Mouse (Mus musculus) liver, embryonic 16.5 days (tissue): ENCODE measurements at regions not wholly inside any gene's neighbourhood (a gene's known extent, or its start where the extent isn't known, plus 50 kb on each side); places are given as distances from the start of the nearest gene placed in this dataset.

Source experiments
- ATAC-seq: fragments of 200-750 bp; cut with Nextera tagmentation; 2 replicates; pipeline ENCODE4 v1.8.0; 2017; ENCODE audit warnings: low read depth, mild to moderate bottlenecking, moderate number of reproducible peaks, moderate library complexity
- H3K27ac ChIP-seq: fragments of 300-500 bp; sonication (generic); 2 replicates; pipeline ENCODE4 v1.5.1; 2014; ENCODE audit warnings: mild to moderate bottlenecking, low read length
- H3K27me3 ChIP-seq: fragments of 300-500 bp; sonication (generic); 2 replicates; pipeline ENCODE4 v1.6.1; 2014; ENCODE audit warnings: low read depth, low read length, mixed read lengths; ENCODE audit not compliant: control insufficient read depth, insufficient read depth
- H3K36me3 ChIP-seq: fragments of 300-500 bp; sonication (generic); 2 replicates; pipeline ENCODE4 v1.6.1; 2014; ENCODE audit warnings: mild to moderate bottlenecking; ENCODE audit not compliant: control insufficient read depth, insufficient read depth
- H3K4me1 ChIP-seq: fragments of 300-500 bp; sonication (generic); 2 replicates; pipeline ENCODE4 v1.6.1; 2014; ENCODE audit warnings: low read depth, low read length, mixed read lengths; ENCODE audit not compliant: control insufficient read depth
- H3K4me2 ChIP-seq: fragments of 300-500 bp; sonication (generic); 2 replicates; pipeline ENCODE4 v1.6.1; 2014; ENCODE audit warnings: low read depth, low read length, mixed read lengths
- H3K4me3 ChIP-seq: fragments of 300-500 bp; sonication (generic); 2 replicates; pipeline ENCODE4 v1.5.1; 2014; ENCODE audit warnings: low read depth, mild to moderate bottlenecking, low read length
- H3K9ac ChIP-seq: fragments of 300-500 bp; sonication (generic); 2 replicates; pipeline ENCODE4 v1.6.1; 2014; ENCODE audit warnings: low read depth, low read length
- H3K9me3 ChIP-seq: fragments of 300-500 bp; sonication (generic); replicated peaks from 2 replicates; pipeline ENCODE4 v1.6.1; 2016; ENCODE audit warnings: low read length; ENCODE audit not compliant: control insufficient read depth
- WGBS: fragments of 180-500 bp; shearing (Covaris S2); extraction: QIAGEN DNeasy Blood & Tissue Kit; methylation state at CpG from one replicate; pipeline ENCODE4 v1.1.7; 2014; ENCODE audit not compliant: insufficient replicate concordance; 5-methylcytosine and 5-hydroxymethylcytosine counted together

GRCm38 (mm10) chr15:94025996-94026696, 430.5 kb upstream of the Prickle1 start:
- no peaks in the 10 kb centered on the region for H3K4me1 ChIP-seq
- H3K36me3 ChIP-seq: no peaks in the 10 kb centered on the region
- H3K27me3 ChIP-seq: no peaks in the 10 kb centered on the region
- no peak overlapping the region for H3K4me2 ChIP-seq
- H3K4me3 ChIP-seq: no peak overlapping the region
- H3K9ac ChIP-seq: no peak overlapping the region
- H3K27ac ChIP-seq: no peak overlapping the region
- WGBS: 59% methylated on average over 16 of the region's 16 CpGs
- ATAC-seq: no peak
- H3K9me3 ChIP-seq: no peaks in the 10 kb centered on the region

- H3K4me3 ChIP-seq: no peak overlapping the region
- H3K9ac ChIP-seq: no peak overlapping the region
- H3K4me2 ChIP-seq: no peak overlapping the region
- ATAC-seq: peak; percentile 41; the same call in 1 of the 2 replicates
- no peaks in the 10 kb centered on the region for H3K4me1 ChIP-seq
- WGBS: 66% methylated on average over 20 of the region's 20 CpGs
- H3K27ac ChIP-seq: no peak overlapping the region
- no peaks in the 10 kb centered on the region for H3K27me3 ChIP-seq
- no peaks in the 10 kb centered on the region for H3K36me3 ChIP-seq
- no peaks in the 10 kb centered on the region for H3K9me3 ChIP-seq
Observed at GRCm38 (mm10) chr15:94025239-94025971, 429.7 kb upstream of the Prickle1 start.

- 45% methylated on average over 3 of the region's 3 CpGs for WGBS
- Histone ChIP-seq H3K4me2 (no peak overlapping the region), H3K9ac (no peak overlapping the region), H3K36me3 (no peaks in the 10 kb centered on the region), H3K9me3 (no peaks in the 10 kb centered on the region), H3K4me3 (no peak overlapping the region), H3K27ac (no peak overlapping the region), H3K4me1 (no peaks in the 10 kb centered on the region), H3K27me3 (no peaks in the 10 kb centered on the region)
- ATAC-seq: no peak
Observed at GRCm38 (mm10) chr15:94024806-94025205, 429.1 kb upstream of the Prickle1 start.

GRCm38 (mm10) chr15:94024126-94024730, 428.5 kb upstream of the Prickle1 start:
- Histone ChIP-seq H3K4me2 (no peak overlapping the region), H3K27ac (no peak overlapping the region), H3K4me3 (no peak overlapping the region), H3K36me3 (no peaks in the 10 kb centered on the region), H3K4me1 (no peaks in the 10 kb centered on the region), H3K9me3 (no peaks in the 10 kb centered on the region), H3K9ac (no peak overlapping the region), H3K27me3 (no peaks in the 10 kb centered on the region)
- ATAC-seq: no peak
- 43% methylated on average over 4 of the region's 4 CpGs for WGBS

GRCm38 (mm10) chr15:94023501-94023900, 427.8 kb upstream of the Prickle1 start:
- no peaks in the 10 kb centered on the region for H3K36me3 ChIP-seq
- H3K4me3 ChIP-seq: no peak overlapping the region
- no peaks in the 10 kb centered on the region for H3K9me3 ChIP-seq
- H3K27me3 ChIP-seq: no peaks in the 10 kb centered on the region
- H3K9ac ChIP-seq: no peak overlapping the region
- no peak overlapping the region for H3K27ac ChIP-seq
- no peaks in the 10 kb centered on the region for H3K4me1 ChIP-seq
- ATAC-seq: no peak
- whole genome bisulfite sequencing: 66% methylated on average over 4 of the region's 4 CpGs
- H3K4me2 ChIP-seq: no peak overlapping the region

- no peak overlapping the region for H3K4me2 ChIP-seq
- no peak overlapping the region for H3K27ac ChIP-seq
- no peaks in the 10 kb centered on the region for H3K36me3 ChIP-seq
- no peaks in the 10 kb centered on the region for H3K4me1 ChIP-seq
- no peaks in the 10 kb centered on the region for H3K9me3 ChIP-seq
- no peak overlapping the region for H3K4me3 ChIP-seq
- 57% methylated on average over 9 of the region's 9 CpGs for WGBS
- H3K9ac ChIP-seq: no peak overlapping the region
- H3K27me3 ChIP-seq: no peaks in the 10 kb centered on the region
- no peak for ATAC-seq
Observed at GRCm38 (mm10) chr15:94017814-94018213, 422.1 kb upstream of the Prickle1 start.

- Histone ChIP-seq H3K9me3 (no peaks in the 10 kb centered on the region), H3K9ac (no peak overlapping the region), H3K27me3 (no peaks in the 10 kb centered on the region), H3K4me1 (no peaks in the 10 kb centered on the region), H3K4me2 (no peak overlapping the region), H3K4me3 (no peak overlapping the region), H3K27ac (no peak overlapping the region), H3K36me3 (no peaks in the 10 kb centered on the region)
- WGBS: 31% methylated on average over 4 of the region's 4 CpGs
- no peak for ATAC-seq
Observed at GRCm38 (mm10) chr15:94011499-94011898, 415.8 kb upstream of the Prickle1 start.

GRCm38 (mm10) chr15:94006082-94006481, 410.4 kb upstream of the Prickle1 start:
- H3K9ac ChIP-seq: no peak overlapping the region
- H3K9me3 ChIP-seq: no peaks in the 10 kb centered on the region
- no peak overlapping the region for H3K4me2 ChIP-seq
- no peaks in the 10 kb centered on the region for H3K4me1 ChIP-seq
- H3K27ac ChIP-seq: no peak overlapping the region
- H3K4me3 ChIP-seq: no peak overlapping the region
- no peak for ATAC-seq
- H3K27me3 ChIP-seq: no peaks in the 10 kb centered on the region
- H3K36me3 ChIP-seq: no peaks in the 10 kb centered on the region
- 54% methylated on average over 5 of the region's 5 CpGs for WGBS

GRCm38 (mm10) chr15:94004911-94005310, 409.2 kb upstream of the Prickle1 start:
- 43% methylated on average over 4 of the region's 4 CpGs for WGBS
- Histone ChIP-seq H3K27me3 (no peaks in the 10 kb centered on the region), H3K9me3 (no peaks in the 10 kb centered on the region), H3K4me3 (no peak overlapping the region), H3K4me1 (no peaks in the 10 kb centered on the region), H3K4me2 (no peak overlapping the region), H3K27ac (no peak overlapping the region), H3K9ac (no peak overlapping the region), H3K36me3 (no peaks in the 10 kb centered on the region)
- ATAC-seq: no peak
